Mouse (Mus musculus): ENCODE measurements around the gene Pi16.

- TF ChIP-seq CTCF (IDR thresholded peaks at IDR 0.05) (no peak), POLR2A (IDR thresholded peaks at IDR 0.05; ENCODE audit: insufficient read depth, low read depth, low read length) (no peak), EP300 (IDR thresholded peaks at IDR 0.05; ENCODE audit: insufficient read depth, low read depth, low read length) (no peak)
These were observed 20.7 kb downstream of the Pi16 start for GRCm38 (mm10) chr17:29337979-29338823.
